Mouse (Mus musculus) A20 (cell line): ENCODE measurements around the gene Slfn14.
"Not testable (repeated sequence)": the region's sequence is repeated elsewhere in the genome, so short reads cannot be mapped to it uniquely, and the experiment has no call there.

Experiments used
- DNase-seq: peaks from one replicate; pipeline ENCODE4 v3.0.0-alpha.2; 2011; ENCODE audit warnings: low read depth, low spot score

Gene Slfn14

DNA sequence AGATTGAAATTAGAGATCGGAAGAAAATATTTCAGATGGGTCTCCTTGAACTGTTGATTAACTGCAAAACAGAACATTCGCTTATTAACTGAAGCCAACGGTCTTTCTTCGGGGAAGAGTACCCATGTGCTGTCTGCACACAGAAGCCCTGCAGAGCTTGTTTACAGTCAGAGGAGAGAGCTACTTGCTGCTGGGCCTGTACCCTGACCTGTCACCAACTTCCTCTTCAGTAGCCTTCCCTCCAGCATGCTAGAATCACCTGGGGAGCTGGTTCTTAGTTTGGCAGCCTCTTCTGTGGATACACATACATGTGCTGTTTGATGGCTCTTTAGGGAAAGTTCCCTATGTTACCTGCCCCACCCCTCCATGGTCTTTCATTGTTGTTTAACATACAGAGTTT, 899 bp downstream of the Slfn14 start:
- peak; percentile 25 for DNase-seq

DNA sequence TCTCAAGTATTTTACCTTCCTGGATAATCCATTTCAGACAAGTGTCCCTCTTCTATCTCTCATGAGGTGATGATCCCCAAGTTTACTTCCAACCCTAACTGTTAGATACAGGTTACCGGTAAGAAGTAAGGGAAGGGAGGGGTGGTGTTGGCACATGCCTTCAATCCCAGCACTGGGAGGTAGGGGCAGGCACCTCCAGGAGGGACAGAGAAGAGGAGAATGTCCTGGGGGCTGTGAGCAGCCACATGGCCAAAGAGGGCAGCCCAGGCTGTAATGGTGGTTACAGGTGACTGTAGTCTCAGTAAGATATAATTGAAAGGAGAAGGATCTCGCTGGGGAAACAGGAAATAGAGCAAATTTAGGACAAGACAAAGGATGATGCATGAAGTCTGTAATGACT, 4.4 kb downstream of the Slfn14 start:
- no peak for DNase-seq

DNA sequence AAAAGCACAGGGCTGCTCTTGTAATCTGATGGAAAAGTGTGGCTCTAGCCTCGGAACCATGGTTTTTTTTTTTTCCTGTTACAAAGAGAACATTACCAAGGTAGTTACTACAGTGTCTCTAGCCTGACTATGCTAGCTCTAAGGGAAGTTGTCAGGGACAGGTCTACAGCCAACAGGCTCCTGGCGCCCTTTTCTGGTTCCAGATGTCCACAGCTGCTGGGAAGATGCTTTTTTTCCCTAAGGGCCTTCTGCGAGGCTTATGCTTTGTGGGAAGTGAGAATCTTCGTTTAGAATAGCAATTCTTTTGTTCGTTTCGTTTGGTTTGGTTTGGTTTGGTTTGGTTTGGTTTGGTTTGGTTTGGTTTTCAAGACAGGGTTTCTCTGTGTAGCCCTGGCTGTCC, 6.8 kb downstream of the Slfn14 start:
- DNase-seq = no peak

GRCm38 (mm10) chr11:83279024-83279423, 7.5 kb downstream of the Slfn14 start:
- no peak for DNase-seq

DNA sequence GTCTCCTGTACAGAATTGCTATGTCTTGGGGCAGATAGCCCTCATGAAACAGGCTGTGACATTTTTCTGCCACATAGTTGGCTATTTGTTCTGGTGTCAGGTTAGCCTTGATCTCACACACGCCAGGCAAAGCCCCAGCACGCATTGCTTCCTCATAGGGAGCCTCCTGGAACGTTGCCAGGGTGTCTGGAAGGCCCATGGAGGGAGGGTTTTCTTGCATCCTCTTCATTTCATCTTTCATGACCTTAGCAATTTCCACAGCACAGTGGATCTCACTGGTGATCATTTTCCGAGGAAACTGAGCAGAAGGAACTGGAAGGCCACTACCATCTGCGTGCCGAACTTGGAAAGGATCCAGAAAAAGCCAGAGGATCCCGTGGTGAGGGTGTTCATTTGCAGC, 10.3 kb downstream of the Slfn14 start:
- no peak for DNase-seq

DNA sequence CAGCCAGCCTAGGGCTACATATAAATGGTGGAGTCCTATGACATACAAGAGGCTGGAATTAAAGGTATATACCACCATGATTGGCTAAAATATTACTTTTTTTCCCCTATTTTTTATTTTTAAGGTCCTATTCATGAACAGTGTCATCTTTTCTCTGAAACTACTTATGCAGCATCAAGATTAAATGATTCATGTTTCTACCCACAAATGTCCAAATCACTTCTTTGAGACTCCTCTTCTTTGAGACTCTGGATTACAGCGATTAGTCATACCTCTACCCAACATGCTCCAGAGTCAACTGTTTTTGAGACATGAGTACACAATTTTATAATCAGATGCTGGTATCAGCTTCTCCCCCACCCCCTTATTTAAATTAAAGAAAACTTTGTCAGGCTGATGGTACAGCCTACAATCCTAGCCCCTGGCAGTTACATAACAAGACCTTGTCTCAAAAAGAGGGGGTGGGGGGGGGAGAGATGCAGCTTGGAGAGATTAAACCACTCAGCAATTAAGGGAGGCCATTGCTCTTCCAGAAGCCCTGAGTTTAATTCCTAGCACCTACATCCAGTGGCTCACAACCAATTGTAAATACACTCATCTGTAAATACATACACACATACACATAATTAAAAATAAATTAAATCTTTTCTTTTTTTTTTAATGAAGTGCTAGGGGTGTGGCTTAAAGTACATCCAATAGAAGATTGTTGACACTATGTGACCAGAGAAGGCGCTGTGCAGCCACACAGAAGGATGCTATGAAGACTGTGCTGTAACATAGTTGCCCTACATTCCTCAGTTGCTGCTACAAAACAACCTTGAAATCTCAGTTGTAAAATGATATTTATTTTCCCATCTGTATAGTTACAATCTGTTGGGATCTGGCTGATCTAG, 14.3 kb downstream of the Slfn14 start:
- DNase-seq = peak; percentile 77

DNA sequence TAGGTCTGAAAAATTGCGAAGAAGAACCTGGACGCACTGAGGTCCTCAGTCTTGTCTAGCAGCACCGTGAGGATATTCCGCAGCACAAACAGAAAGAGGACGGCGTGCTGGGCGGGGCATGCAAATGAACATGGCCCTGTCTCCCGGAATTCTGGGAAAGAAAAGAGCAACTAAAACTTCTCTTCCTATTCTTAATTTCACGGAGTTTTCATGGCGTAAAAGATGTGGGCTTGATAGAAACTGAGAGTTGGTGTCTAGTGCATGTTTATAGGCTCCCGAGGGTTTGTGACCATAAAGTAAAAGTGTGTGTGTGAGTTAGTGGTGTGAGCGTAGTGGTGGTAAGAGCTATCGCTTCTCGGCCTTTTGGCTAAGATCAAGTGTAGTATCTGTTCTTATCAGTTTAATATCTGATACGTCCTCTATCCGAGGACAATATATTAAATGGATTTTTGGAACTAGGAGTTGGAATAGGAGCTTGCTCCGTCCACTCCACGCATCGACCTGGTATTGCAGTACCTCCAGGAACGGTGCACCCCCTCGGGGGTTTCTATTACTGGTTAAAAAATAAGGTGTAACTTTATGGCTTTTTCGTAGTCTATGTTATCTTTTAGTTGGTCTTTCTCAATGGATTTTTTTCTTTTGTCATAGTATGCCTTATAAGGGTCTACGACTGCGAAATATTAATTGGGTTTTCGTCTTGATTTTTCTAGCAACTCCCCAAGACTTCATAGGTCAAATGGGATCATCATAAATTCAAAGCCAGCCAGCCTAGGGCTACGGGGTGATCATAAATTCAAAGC, 15.2 kb downstream of the Slfn14 start:
- DNase-seq = peak; percentile 92

DNA sequence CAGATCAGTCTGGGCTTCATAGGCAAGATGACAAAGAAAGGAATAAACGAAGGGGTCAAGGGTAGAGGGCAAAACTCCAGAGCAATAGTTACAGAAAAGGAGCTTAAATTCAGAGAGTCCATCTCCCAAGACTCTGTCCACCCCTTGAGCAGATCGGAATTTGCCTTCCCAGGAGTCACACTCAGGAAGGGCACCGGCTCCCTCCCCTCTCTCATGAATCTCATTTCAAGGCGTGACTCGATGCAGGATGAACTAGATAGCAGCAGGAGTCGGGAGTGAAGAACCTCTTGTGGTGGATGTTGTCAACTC, 15.7 kb downstream of the Slfn14 start:
- no peak for DNase-seq

DNA sequence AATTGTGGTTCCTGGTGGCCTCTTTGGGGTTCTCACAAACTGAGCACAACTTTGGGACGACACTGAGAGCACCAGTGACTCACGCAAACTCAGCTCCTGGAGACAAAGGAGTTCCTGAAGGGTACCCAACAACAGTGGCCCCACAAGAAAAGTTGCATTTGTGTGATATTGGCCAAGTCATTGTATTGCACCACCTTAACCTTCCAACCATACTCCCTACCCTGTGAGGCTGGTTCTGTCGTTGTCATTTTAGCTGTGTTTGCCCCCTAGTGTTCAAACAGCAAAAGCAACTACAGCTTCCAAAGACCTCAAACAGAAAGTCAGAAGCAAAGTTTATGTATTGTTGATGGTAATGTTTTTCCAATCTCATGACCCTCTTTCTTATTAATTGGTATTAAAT, 23.4 kb downstream of the Slfn14 start:
- DNase-seq = peak; percentile 56

DNA sequence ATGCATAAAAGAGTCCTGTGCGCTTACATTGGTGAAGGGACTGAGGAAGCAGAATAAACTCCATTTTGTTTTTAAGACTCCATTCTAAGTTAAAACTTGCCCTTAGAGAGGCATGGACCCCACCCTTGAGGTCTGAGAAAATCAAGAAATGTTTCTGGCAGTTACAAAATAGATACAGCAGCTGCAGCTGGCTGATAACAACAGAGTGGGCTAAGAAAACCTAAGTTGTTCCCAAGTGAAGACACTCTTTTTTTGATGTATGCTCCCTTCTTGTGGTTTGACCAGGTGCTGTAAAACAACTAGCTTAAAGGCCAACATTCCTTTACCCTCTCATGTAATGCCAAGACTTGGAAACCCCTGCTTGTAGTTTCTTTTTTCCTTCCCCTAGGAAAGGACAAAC, 23.9 kb downstream of the Slfn14 start:
- no peak for DNase-seq

- DNase-seq = not testable (repeated sequence)
Measured at GRCm38 (mm10) chr11:83257211-83257610, 29.3 kb downstream of the Slfn14 start.

GRCm38 (mm10) chr11:83239811-83240210, 46.7 kb downstream of the Slfn14 start:
- DNase-seq = no peak

GRCm38 (mm10) chr11:83238389-83238788, 48.1 kb downstream of the Slfn14 start:
- DNase-seq = no peak

GRCm38 (mm10) chr11:83237390-83237789, 49.1 kb downstream of the Slfn14 start:
- DNase-seq = not testable (repeated sequence)

DNA sequence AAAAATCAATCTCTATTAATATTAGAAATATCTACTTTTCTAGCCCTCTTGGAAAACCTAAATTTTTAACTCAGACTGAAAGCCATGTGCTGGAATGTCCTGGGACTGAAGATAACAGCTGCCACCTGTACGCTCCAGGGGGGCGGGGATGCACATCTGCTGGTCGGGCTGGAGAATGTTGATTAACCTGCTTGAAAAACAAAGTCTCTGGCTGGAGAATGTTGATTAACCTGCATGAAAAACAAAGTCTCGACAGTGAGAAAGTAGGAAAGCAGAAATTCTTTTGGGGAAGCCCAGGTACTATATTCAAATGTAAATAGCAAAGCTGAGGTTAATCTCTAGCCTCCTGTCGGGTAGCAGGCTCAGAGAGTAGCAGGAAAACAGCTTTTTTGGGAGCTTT, 52.9 kb downstream of the Slfn14 start:
- not testable (repeated sequence) for DNase-seq

- DNase-seq = peak; percentile 57
Measured at GRCm38 (mm10) chr11:83230966-83231365, 55.6 kb downstream of the Slfn14 start.

DNA sequence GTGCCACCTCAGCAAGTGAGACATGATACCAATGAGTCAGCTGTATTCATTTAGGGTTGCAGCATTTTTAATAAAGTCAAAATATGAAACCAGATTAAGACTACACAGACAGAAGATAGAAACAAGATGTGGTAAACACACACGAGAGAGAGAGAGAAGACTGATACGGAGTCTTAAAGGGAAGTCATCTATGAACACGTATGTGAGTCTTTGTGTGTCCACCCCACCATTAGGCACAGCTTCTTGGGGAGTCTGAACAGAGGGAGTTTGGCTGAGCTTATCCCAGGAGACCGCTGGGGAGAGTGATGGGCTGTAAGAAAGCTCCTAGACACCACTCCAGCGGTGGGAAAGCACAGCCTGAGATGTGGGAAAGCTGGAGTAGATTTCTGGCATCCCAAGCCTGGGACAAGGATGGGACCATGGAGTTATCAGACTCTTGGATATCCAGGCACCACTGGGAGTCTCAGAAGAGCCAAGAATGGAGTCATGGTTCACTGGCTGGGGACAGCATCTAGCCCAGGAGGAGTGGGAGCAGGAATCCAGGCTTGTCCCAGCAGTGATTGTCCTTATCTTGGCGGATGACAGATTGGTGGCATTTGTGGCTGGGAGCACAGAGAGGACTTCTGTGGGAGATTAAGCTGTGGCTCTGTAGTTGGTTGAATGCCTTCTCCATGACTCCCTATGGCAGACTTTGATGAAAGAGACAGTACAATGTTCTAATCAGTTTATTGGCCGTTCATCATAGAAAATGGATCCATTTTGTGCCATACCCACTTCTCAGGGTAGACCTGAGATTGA, 58.4 kb downstream of the Slfn14 start:
- DNase-seq = no peak

GRCm38 (mm10) chr11:83225371-83225960, 61.1 kb downstream of the Slfn14 start:
- DNase-seq = no peak
